Mouse (Mus musculus) CD4-positive, CD25-positive, alpha-beta regulatory T cell, adult 4 months (primary cell): Measurements from ENCODE around the gene Pfkm. TPM values are rescaled to one million over a fixed set of nuclear protein-coding genes. Genes with fewer than 3 reads are reported as not detected.

ENCODE experiments used
- ATAC-seq: one replicate; pipeline ENCODE4 v1.8.0; 2017
- polyA plus RNA-seq, 2 experiments: library from polyadenylated mRNA; unstranded; fragments of 100-300 nt; shearing (Covaris generic); gene quantifications; one replicate each; pipeline ENCODE4 v1.2.1; 2017

Pfkm gene
- polyA plus RNA-seq, 2 experiments from 2014 or later, result 4.8 to 13.4 TPM

GRCm38 (mm10) chr15:98140809-98141208, 48.4 kb downstream of the Pfkm start:
- no peak for ATAC-seq

- no peak for ATAC-seq
Observed at GRCm38 (mm10) chr15:98142515-98142914, 50.1 kb downstream of the Pfkm start.

- ATAC-seq, result peak; percentile 46
Observed at GRCm38 (mm10) chr15:98144861-98145507, 52.6 kb downstream of the Pfkm start.

- ATAC-seq, result peak; percentile 96
Observed at GRCm38 (mm10) chr15:98145559-98146181, 53.3 kb downstream of the Pfkm start.

- no peak for ATAC-seq
Observed at GRCm38 (mm10) chr15:98148356-98148755, 56.0 kb downstream of the Pfkm start.

- no peak for ATAC-seq
Observed at GRCm38 (mm10) chr15:98149166-98149602, 56.8 kb downstream of the Pfkm start.

GRCm38 (mm10) chr15:98152916-98153315, 60.5 kb downstream of the Pfkm start:
- no peak for ATAC-seq

- ATAC-seq, result peak; percentile 84
Observed at GRCm38 (mm10) chr15:98153625-98154024, 61.2 kb downstream of the Pfkm start.

- ATAC-seq, result no peak
Observed at GRCm38 (mm10) chr15:98154146-98154545, 61.8 kb downstream of the Pfkm start.

- ATAC-seq, result no peak
Observed at GRCm38 (mm10) chr15:98154631-98155030, 62.2 kb downstream of the Pfkm start.

GRCm38 (mm10) chr15:98155272-98155671, 62.9 kb downstream of the Pfkm start:
- ATAC-seq, result no peak

- ATAC-seq, result no peak
Observed at GRCm38 (mm10) chr15:98155944-98156343, 63.6 kb downstream of the Pfkm start.

GRCm38 (mm10) chr15:98157253-98157652, 64.9 kb downstream of the Pfkm start:
- ATAC-seq, result no peak

GRCm38 (mm10) chr15:98161026-98161805, 68.8 kb downstream of the Pfkm start:
- no peak for ATAC-seq

- no peak for ATAC-seq
Observed at GRCm38 (mm10) chr15:98162561-98162960, 70.2 kb downstream of the Pfkm start.

- ATAC-seq, result no peak
Observed at GRCm38 (mm10) chr15:98165525-98165924, 73.1 kb downstream of the Pfkm start, which contains the start of gene Asb8. Gene Asb8 (minus strand): TSS chr15:98165625.

- no peak for ATAC-seq
Observed at GRCm38 (mm10) chr15:98166963-98167644, 74.7 kb downstream of the Pfkm start, which contains the start of gene Ccdc184. Gene Ccdc184 (plus strand): TSS chr15:98167158.

- peak; percentile 98 for ATAC-seq
Observed at GRCm38 (mm10) chr15:98167645-98168621, 75.5 kb downstream of the Pfkm start.

GRCm38 (mm10) chr15:98168622-98169004, 76.2 kb downstream of the Pfkm start:
- no peak for ATAC-seq

- ATAC-seq, result no peak
Observed at GRCm38 (mm10) chr15:98170365-98170764, 78.0 kb downstream of the Pfkm start.

- no peak for ATAC-seq
Observed at GRCm38 (mm10) chr15:98170917-98171316, 78.5 kb downstream of the Pfkm start.

GRCm38 (mm10) chr15:98172113-98172512, 79.7 kb downstream of the Pfkm start:
- ATAC-seq, result no peak
